Mouse (Mus musculus) cerebellum, postnatal 4 days (tissue): ENCODE results near the gene Olfr1176.

Experiments
- DNase-seq, 2 experiments: peaks; one replicate each; pipeline ENCODE4 v3.0.0; 2022; ENCODE audit warnings: low spot score in 2 of 2, mixed read lengths in 1 of 2

Olfr1176 gene

DNA sequence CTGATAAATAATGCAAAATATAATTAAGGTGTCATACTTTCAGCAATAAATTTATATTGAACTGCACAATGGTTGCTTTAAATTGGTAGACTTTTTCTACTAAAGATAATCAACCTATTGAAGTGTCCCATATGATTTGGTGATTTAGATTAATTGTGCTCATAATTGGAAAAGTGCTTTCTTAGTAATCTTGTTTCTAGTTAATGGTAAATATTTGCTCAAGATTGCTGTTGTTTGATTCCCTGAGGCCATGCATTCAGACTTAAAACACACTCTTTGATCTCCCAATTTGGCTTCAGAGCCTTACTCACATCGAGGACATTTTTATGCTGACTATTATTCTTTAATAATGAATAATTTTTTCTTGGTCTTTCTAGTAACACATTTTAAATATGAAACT lies at the start of gene Olfr1176:
Olfr1176 (plus strand) TSS at position 301 of the 400 bp plus-strand sequence.
- no peak for DNase-seq

DNA sequence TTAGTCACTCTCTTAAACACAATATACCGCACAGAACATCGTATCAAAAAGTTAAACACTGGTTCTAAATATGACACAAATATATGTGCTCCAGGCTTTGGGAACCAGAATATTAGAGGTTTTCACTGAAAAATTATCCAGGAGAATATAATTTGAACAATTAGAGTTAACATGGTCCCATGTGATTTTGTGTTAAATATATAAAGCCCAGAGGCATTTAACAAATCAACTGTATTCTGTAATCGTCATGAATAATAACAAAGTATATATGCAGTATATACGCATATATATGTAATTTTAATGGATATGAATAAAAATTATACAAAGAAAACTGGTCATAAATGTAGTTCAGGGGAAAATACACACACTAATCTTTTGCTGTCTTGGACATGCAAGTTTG lies 21.5 kb upstream of the Olfr1176 start, which contains the start of gene Olfr1174-ps:
Olfr1174-ps (minus strand) TSS at position 101 of the 400 bp plus-strand sequence.
- no peak for DNase-seq

DNA sequence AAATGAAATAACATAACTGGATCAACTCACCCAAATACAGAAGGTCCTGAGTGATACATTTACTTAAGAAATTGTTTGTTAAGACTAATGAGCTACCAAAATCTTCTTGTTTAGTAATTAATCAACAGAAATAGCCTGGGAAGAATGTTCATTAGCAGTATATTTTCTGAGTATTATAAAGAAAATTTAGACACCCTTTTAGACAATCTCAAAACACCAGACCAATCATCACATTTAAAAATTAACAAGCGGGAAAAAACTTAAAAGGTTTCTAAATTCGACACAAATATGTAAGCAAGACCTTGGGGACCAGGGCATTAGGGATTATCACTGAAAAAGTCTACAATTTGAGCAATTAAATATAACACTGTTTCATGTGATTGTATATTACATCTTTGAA lies 9.4 kb upstream of the Olfr1176 start, which contains the start of gene Olfr1175-ps:
Olfr1175-ps (minus strand) TSS at position 101 of the 400 bp plus-strand sequence.
- no peak for DNase-seq

DNA sequence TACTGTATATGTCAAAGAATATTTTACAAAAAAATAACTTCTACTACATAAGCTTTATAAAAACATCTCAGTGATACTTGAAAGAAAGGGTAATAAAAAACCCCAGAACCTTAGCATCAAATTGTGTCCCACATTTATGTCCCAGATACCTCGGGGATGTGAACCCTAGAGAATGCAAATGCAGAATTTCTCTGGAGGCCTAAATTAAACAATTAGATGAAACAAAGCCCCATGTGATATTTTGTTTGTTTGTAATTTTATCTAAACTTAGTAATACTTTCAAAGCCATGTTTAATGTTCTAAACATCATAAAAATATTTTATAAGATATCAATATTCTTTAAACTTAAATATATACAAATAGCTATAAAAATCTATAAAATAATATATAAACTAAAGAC lies 9.9 kb downstream of the Olfr1176 start, which contains the start of gene Olfr1177-ps:
Olfr1177-ps (minus strand) TSS at position 101 of the 400 bp plus-strand sequence.
- no peak for DNase-seq

DNA sequence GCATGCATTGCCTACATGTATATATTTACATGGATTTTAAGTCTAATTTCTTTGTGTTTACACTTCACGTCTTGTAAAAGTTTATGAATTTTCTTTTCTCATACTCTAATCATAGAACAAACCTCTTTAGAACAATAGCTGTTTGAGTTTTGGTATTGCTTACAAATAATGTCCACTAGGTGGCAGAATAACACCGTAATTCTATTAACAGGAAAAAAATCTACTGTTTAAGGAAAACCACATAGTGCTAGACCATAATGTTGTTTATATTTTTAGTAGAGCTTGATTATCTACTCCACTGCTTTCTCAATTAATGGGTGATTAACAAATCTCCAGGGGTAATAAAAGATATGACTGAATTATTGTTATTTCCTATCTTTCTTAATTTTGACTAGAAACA lies 19.8 kb downstream of the Olfr1176 start:
- no peak for DNase-seq

DNA sequence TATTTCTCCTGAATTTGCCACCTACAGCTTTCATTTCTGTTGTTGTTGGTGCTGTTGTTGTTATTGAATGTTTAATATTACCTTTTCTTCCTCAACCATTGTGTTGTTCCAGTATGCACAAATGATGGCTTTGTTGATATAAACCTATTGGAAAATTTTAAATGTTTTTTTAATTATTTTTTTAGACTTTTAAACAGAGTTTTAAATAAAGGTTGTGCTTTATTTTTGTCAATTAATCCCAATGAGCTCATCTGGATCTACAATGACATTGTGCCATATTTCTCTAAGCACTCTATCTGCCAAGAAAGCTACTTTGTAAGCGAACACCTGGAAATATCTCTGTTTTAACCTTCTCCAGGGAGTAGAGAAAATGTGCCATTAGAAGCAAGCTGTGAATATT lies 50.2 kb downstream of the Olfr1176 start, which contains the start of gene Olfr1178:
Olfr1178 (plus strand) TSS at position 301 of the 400 bp plus-strand sequence.
- no peak for DNase-seq
